Mouse (Mus musculus) ES-E14 (cell line): ENCODE measurements around the gene Prrc2a. TPM values are rescaled to one million over a fixed set of nuclear protein-coding genes. Genes with fewer than 3 reads are reported as not detected.

Experiments
- DNase-seq: peaks from one replicate; pipeline ENCODE4 v3.0.0-alpha.2; 2013; ENCODE audit warnings: low read depth, low spot score
- H3K27ac ChIP-seq: 2 replicates; pipeline ENCODE4 v1.5.1; 2012; ENCODE audit warnings: low read depth, mild to moderate bottlenecking, low read length, moderate library complexity, mixed read lengths; ENCODE audit not compliant: poor library complexity, insufficient read depth, severe bottlenecking
- H3K36me3 ChIP-seq: 2 replicates; pipeline ENCODE4 v1.6.1; 2012; ENCODE audit warnings: mild to moderate bottlenecking, low read length, moderate library complexity, mixed read lengths; ENCODE audit not compliant: control insufficient read depth, poor library complexity, insufficient read depth, severe bottlenecking
- H3K4me1 ChIP-seq, 2 experiments: fragments of 150-350 bp in 1 of 2; sonication (generic) in 1 of 2; 2 replicates each; pipeline ENCODE4 v1.6.1; 2012; ENCODE audit warnings: low read length in 2 of 2, mild to moderate bottlenecking in 1 of 2, mixed read lengths in 1 of 2; ENCODE audit not compliant: control insufficient read depth in 2 of 2, insufficient read depth in 2 of 2, poor library complexity in 1 of 2
- H3K4me3 ChIP-seq, 2 experiments: fragments of 150-350 bp in 1 of 2; sonication (generic) in 1 of 2; 2 replicates each; pipeline ENCODE4 v1.5.1; 2012; ENCODE audit warnings: low read length in 2 of 2, low read depth in 1 of 2, mild to moderate bottlenecking in 1 of 2, mixed read lengths in 1 of 2; ENCODE audit not compliant: insufficient read depth in 1 of 2, poor library complexity in 1 of 2, severe bottlenecking in 1 of 2
- H3K9ac ChIP-seq: 2 replicates; pipeline ENCODE4 v1.6.1; 2012; ENCODE audit warnings: low read depth, mild to moderate bottlenecking, low read length, mixed read lengths; ENCODE audit not compliant: poor library complexity, insufficient read depth, severe bottlenecking
- H3K9me3 ChIP-seq: fragments of 150-350 bp; sonication (generic); 2 replicates; pipeline ENCODE4 v1.6.1; 2012; ENCODE audit warnings: low read depth, mild to moderate bottlenecking, low read length; ENCODE audit not compliant: control insufficient read depth, insufficient read depth
- CHD2 ChIP-seq: IDR thresholded peaks from 2 replicates; pipeline ENCODE4 v1.6.1; 2014; ENCODE audit warnings: mild to moderate bottlenecking, low read depth, low read length, inconsistent platforms
- HCFC1 ChIP-seq: IDR thresholded peaks from 2 replicates; pipeline ENCODE4 v1.6.1; 2012; ENCODE audit warnings: low read length, inconsistent platforms, borderline replicate concordance; ENCODE audit not compliant: insufficient read depth
- MAFK ChIP-seq: IDR thresholded peaks from 2 replicates; pipeline ENCODE4 v1.6.1; 2014; ENCODE audit warnings: mild to moderate bottlenecking, low read depth, low read length, inconsistent platforms; ENCODE audit not compliant: insufficient read depth
- ZC3H11A ChIP-seq: IDR thresholded peaks from 2 replicates; pipeline ENCODE4 v1.6.1; 2012; ENCODE audit warnings: low read depth, mild to moderate bottlenecking, inconsistent platforms, low read length, borderline replicate concordance
- ZNF384 ChIP-seq: IDR thresholded peaks from 2 replicates; pipeline ENCODE4 v1.6.1; 2012; ENCODE audit warnings: low read depth, low read length, inconsistent platforms
- in situ Hi-C, 2 experiments: fragments of 600-800 bp; cut with MboI; formaldehyde crosslinking; loops; one replicate each; pipeline ENCODE4 v1.15.1; 2025; ENCODE audit warnings: low sequenced_read_pairs in 2 of 2, inconsistent platforms in 1 of 2; ENCODE audit not compliant: unreplicated experiment in 2 of 2
- total RNA-seq: library from RNA; depleted of rRNA; stranded (reverse); fragments of 300-350 nt; gene quantifications from 2 replicates; pipeline ENCODE4 v1.2.3, GENCODE M21; 2012

Gene Prrc2a
- total RNA-seq, 1 experiment: 161 TPM

DNA sequence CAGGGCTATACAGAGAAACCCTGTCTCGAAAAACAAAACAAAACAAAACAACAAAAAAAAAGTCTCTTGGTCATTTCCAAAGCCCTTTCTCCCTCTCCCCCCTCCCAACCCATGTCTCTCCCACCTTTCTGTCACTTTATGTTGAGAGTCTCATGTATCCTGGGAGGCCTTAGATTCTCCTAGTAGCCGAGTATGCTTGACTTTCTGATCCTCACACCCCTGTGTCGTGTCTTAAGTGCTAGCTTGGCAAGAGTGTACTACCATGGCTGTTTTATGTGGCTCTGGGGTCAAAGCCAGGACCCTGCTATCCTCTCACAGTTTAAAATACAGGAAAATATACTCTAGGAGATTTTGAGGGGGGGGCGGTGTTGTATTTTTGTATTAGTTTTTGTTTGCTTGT lies 22.6 kb upstream of the Prrc2a start:
- in situ Hi-C loops: no loop called here
- TF ChIP-seq CHD2 (no peak), ZC3H11A (no peak), ZNF384 (no peak), MAFK (no peak)
- peaks cover 7 to 33% of the 10 kb centered on the region in 2 experiments for H3K4me1 ChIP-seq
- no peak overlapping the region for H3K9ac ChIP-seq
- H3K36me3 ChIP-seq: no peaks in the 10 kb centered on the region
- no peak for DNase-seq
- H3K27ac ChIP-seq: peak overlapping the region; percentile 91; the same call in 1 of the 2 replicates
- no peaks in the 10 kb centered on the region for H3K9me3 ChIP-seq
- no peak overlapping the region for H3K4me3 ChIP-seq

DNA sequence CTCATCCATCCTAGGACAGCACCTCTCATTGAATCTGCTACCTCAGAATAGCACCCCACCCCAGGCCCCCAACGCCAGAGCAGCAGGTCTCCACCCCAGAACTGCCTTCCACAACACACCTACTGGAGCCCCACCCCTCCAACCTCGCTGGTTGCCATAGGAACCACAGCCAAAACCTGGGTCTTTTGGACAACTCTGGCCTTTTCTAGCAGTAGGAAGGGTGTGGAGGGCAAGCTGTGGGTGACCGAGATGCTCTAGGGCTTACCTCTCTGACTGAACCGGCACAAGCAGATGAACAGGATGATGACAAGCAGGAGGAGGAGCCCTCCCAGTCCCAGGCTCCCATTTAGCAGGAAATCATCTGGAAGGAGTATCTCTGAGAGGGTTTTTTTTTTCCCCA lies 22.0 kb upstream of the Prrc2a start:
- H3K9me3 ChIP-seq: no peaks in the 10 kb centered on the region
- no peak overlapping the region for H3K9ac ChIP-seq
- H3K36me3 ChIP-seq: no peaks in the 10 kb centered on the region
- no peak for TF ChIP-seq ZC3H11A
- TF ChIP-seq MAFK: no peak
- TF ChIP-seq CHD2: no peak
- TF ChIP-seq ZNF384: 0 out of 2 replicates have a peak, but pooled peaks have one; percentile 3
- H3K27ac ChIP-seq: peak overlapping the region; percentile 91
- peak overlapping the region; percentile 36 to 37 for H3K4me3 ChIP-seq
- peaks cover 7 to 33% of the 10 kb centered on the region in 2 experiments for H3K4me1 ChIP-seq
- DNase-seq: peak; percentile 88
- in situ Hi-C loops: no loop called here

DNA sequence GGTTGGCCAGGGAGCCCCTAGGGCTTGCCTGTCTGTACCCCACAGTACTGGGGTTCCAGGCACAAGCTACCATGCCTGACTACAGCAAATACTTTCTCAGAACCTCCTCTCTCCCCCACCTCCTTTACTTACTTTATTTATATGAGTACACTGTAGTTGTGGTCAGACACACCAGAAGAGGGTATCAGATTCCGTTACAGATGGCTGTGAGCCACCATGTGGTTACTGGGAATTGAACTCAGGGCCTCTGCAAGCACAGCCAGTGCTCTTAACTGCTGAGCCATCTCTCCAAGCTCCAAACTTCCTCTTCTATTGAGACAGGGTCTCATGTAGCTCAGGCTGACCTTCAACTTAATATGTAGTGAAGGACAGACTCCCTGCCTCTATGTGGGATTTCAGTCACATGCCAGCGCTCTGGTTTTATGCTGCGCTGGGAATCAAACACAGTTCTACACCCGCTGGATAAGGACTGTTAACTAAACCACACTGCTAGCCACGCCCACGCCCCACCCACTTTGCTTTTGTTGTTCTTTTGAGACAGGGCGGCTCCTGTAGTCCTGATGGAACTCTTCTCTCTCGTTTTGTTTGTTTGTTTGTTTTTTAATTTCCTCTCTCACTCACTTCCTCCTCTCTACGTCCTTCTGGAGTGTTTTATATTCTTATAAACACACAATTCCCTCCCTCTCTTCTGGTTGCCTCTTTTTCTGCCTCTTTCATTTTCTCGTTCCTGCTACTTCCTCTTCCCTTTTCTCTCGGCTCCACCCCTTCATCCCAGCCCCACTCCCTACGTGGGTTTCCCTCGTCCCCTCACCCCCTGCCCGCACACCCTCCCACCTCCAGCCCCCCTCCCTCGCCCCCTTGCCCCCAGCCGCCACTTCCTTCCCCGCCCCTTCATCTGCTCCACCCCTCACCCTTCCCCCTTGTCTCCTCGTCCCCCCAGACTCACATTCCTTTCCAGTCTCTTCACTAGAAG lies 21.2 kb upstream of the Prrc2a start:
- Histone ChIP-seq H3K4me3 (peak overlapping the region; percentile 37 to 82), H3K4me1 (peaks cover 7 to 33% of the 10 kb centered on the region in 2 experiments)
- in situ Hi-C loops: no loop called here

DNA sequence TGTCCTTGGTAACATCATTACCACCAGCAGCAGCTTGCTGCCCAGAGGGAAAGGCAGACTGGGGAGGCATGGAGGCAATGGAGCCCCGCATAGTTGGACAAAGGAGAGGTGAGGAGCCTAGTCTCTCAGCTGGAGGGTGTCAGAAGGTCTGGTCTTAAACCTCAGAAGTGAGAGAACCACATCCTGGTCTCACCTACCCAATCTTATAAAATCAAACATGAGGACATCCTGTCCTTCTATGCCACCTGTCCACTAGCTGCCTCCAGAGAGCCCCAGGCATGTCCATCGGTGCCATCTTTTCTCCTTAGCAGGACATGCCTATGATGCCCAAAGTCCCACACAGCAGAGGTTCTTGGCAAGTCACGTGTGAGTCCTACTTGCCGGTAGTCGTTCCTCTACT lies 15.4 kb upstream of the Prrc2a start:
- TF ChIP-seq ZNF384 (no peak), CHD2 (no peak), HCFC1 (no peak), MAFK (no peak), ZC3H11A (no peak)
- H3K9me3 ChIP-seq: no peaks in the 10 kb centered on the region
- no peaks in the 10 kb centered on the region for H3K36me3 ChIP-seq
- H3K9ac ChIP-seq: no peak overlapping the region
- no peak for DNase-seq
- H3K4me1 ChIP-seq: peaks cover 0 to 9% of the 10 kb centered on the region in 2 experiments; a peak in 1 of 4 replicates
- H3K27ac ChIP-seq: no peak overlapping the region
- in situ Hi-C loops: no loop called here
- no peak overlapping the region for H3K4me3 ChIP-seq

More for the DNA sequence above, 21.2 kb upstream of the Prrc2a start:
- no peak for TF ChIP-seq MAFK
- Histone ChIP-seq H3K36me3 (no peaks in the 10 kb centered on the region), H3K9me3 (no peaks in the 10 kb centered on the region), H3K27ac (peak overlapping the region; percentile 91), H3K9ac (no peak overlapping the region; the same call in 1 of the 2 replicates)
- DNase-seq: peak; percentile 98
